Mouse (Mus musculus): ENCODE measurements around the gene Gltp. TPM values are rescaled to one million over a fixed set of nuclear protein-coding genes. Genes with fewer than 3 reads are reported as not detected.

Gltp gene
- 111 and 115 TPM in 2 replicates for polyA plus RNA-seq (2015; fragmentation: Nextera tagmentation; extraction: Ambion mirVana)

GRCm38 (mm10) chr5:114690633-114691567, at the start of gene Gltp:
Gene Gltp (minus strand): TSS chr5:114690984.
- Histone ChIP-seq H3K9ac (ENCODE audit: low read depth, low read length) (peak within 1 kb of the TSS; percentile 70), H3K4me3 (ENCODE audit: low read depth, low read length) (peak within 1 kb of the TSS; percentile 66), H3K27ac (ENCODE audit: low read depth, low read length) (peak within 1 kb of the TSS; percentile 63), H3K36me3 (ENCODE audit: control insufficient read depth, insufficient read depth) (no peaks in the 10 kb centered on the region), H3K4me2 (replicated peaks; ENCODE audit: low read depth) (peak within 1 kb of the TSS; percentile 89), H3K9me3 (ENCODE audit: control insufficient read depth) (no peaks in the 10 kb centered on the region), H3K27me3 (replicated peaks; ENCODE audit: control insufficient read depth, insufficient read depth, low read length) (no peaks in the 10 kb centered on the region), H3K4me1 (replicated peaks; ENCODE audit: control insufficient read depth, insufficient read depth, low read length) (no peaks in the 10 kb centered on the region; the same call in 1 of the 2 replicates)
- WGBS: 5% methylated on average over 61 of the region's 75 CpGs
- peak; percentile 91 for ATAC-seq
- peak; percentile 64 for TF ChIP-seq CTCF (IDR thresholded peaks at IDR 0.05; ENCODE audit: low read depth)

GRCm38 (mm10) chr5:114738707-114739241, 48.0 kb upstream of the Gltp start:
- Histone ChIP-seq H3K4me1 (replicated peaks; ENCODE audit: control insufficient read depth, insufficient read depth, low read length) (no peaks in the 10 kb centered on the region), H3K9me3 (ENCODE audit: control insufficient read depth) (no peaks in the 10 kb centered on the region), H3K4me2 (replicated peaks; ENCODE audit: low read depth) (no peak overlapping the region), H3K27me3 (replicated peaks; ENCODE audit: control insufficient read depth, insufficient read depth, low read length) (no peaks in the 10 kb centered on the region), H3K27ac (ENCODE audit: low read depth, low read length) (no peak overlapping the region), H3K9ac (ENCODE audit: low read depth, low read length) (no peak overlapping the region), H3K4me3 (ENCODE audit: low read depth, low read length) (no peak overlapping the region), H3K36me3 (ENCODE audit: control insufficient read depth, insufficient read depth) (peaks cover 85% of the 10 kb centered on the region)
- ATAC-seq: no peak
- no peak for TF ChIP-seq CTCF (IDR thresholded peaks at IDR 0.05; ENCODE audit: low read depth)
- WGBS: 82% methylated on average over 12 of the region's 12 CpGs

GRCm38 (mm10) chr5:114737090-114737887, 46.5 kb upstream of the Gltp start:
- no peak overlapping the region for H3K9ac ChIP-seq (ENCODE audit: low read depth, low read length)
- no peaks in the 10 kb centered on the region for H3K4me1 ChIP-seq (replicated peaks; ENCODE audit: control insufficient read depth, insufficient read depth, low read length)
- no peaks in the 10 kb centered on the region for H3K27me3 ChIP-seq (replicated peaks; ENCODE audit: control insufficient read depth, insufficient read depth, low read length)
- H3K27ac ChIP-seq (ENCODE audit: low read depth, low read length): no peak overlapping the region
- H3K36me3 ChIP-seq (ENCODE audit: control insufficient read depth, insufficient read depth): peaks cover 85% of the 10 kb centered on the region
- no peak for TF ChIP-seq CTCF (IDR thresholded peaks at IDR 0.05; ENCODE audit: low read depth)
- no peak overlapping the region for H3K4me3 ChIP-seq (ENCODE audit: low read depth, low read length)
- H3K4me2 ChIP-seq (replicated peaks; ENCODE audit: low read depth): no peak overlapping the region
- WGBS: 88% methylated on average over 21 of the region's 21 CpGs
- ATAC-seq: no peak
- no peaks in the 10 kb centered on the region for H3K9me3 ChIP-seq (ENCODE audit: control insufficient read depth)

DNA sequence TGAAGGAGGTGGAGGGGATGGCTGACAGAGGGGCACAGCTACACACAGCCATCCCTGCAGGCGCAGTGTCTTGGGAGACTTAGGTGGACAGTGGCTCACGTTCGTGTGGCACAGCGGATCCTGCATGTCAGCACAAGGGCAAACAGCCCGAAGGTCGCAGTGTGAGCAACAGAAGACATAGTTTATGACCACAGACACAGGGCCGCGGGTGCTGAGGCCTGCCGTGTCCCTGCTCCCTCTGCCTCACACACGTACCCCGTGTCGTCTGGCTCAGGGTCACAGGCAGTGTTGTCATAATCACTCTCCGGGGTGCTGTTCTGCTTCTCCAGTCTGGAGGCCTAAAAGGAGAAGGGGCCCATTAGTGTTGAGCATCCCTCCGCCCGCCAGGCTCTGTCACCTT, 42.8 kb upstream of the Gltp start:
- Histone ChIP-seq H3K4me3 (ENCODE audit: low read depth, low read length) (no peak overlapping the region), H3K9ac (ENCODE audit: low read depth, low read length) (no peak overlapping the region), H3K36me3 (ENCODE audit: control insufficient read depth, insufficient read depth) (peaks cover 94% of the 10 kb centered on the region), H3K4me2 (replicated peaks; ENCODE audit: low read depth) (no peak overlapping the region), H3K27me3 (replicated peaks; ENCODE audit: control insufficient read depth, insufficient read depth, low read length) (no peaks in the 10 kb centered on the region), H3K27ac (ENCODE audit: low read depth, low read length) (no peak overlapping the region), H3K9me3 (ENCODE audit: control insufficient read depth) (no peaks in the 10 kb centered on the region), H3K4me1 (replicated peaks; ENCODE audit: control insufficient read depth, insufficient read depth, low read length) (no peaks in the 10 kb centered on the region)
- no peak for TF ChIP-seq CTCF (IDR thresholded peaks at IDR 0.05; ENCODE audit: low read depth)
- no peak for ATAC-seq
- WGBS: 91% methylated on average over 15 of the region's 15 CpGs

DNA sequence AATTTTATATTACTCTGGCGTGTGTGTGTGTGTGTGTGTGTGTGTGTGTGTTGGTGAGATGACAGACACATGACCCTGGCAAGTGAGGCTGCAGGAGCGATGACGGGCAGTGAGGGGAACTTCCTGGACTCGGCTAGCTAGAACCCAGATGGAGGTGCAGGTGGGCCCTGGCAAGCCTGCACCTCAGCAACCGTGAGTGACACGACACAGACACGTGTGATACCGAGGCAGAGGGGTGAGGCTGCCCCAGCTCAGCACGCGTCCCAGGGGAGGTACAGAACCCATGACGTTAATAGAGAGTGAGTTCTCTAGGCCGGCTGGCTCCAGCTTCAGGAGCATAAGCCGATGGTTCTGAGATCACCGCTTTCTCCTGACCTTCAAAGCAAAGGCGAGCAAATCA, 41.2 kb upstream of the Gltp start:
- H3K4me2 ChIP-seq (replicated peaks; ENCODE audit: low read depth): no peak overlapping the region
- no peaks in the 10 kb centered on the region for H3K4me1 ChIP-seq (replicated peaks; ENCODE audit: control insufficient read depth, insufficient read depth, low read length)
- no peak overlapping the region for H3K4me3 ChIP-seq (ENCODE audit: low read depth, low read length)
- WGBS: 92% methylated on average over 15 of the region's 15 CpGs
- no peak overlapping the region for H3K9ac ChIP-seq (ENCODE audit: low read depth, low read length)
- no peak for ATAC-seq
- TF ChIP-seq CTCF (IDR thresholded peaks at IDR 0.05; ENCODE audit: low read depth): no peak
- no peak overlapping the region for H3K27ac ChIP-seq (ENCODE audit: low read depth, low read length)
- no peaks in the 10 kb centered on the region for H3K9me3 ChIP-seq (ENCODE audit: control insufficient read depth)
- peaks cover 92% of the 10 kb centered on the region for H3K36me3 ChIP-seq (ENCODE audit: control insufficient read depth, insufficient read depth)
- H3K27me3 ChIP-seq (replicated peaks; ENCODE audit: control insufficient read depth, insufficient read depth, low read length): no peaks in the 10 kb centered on the region

DNA sequence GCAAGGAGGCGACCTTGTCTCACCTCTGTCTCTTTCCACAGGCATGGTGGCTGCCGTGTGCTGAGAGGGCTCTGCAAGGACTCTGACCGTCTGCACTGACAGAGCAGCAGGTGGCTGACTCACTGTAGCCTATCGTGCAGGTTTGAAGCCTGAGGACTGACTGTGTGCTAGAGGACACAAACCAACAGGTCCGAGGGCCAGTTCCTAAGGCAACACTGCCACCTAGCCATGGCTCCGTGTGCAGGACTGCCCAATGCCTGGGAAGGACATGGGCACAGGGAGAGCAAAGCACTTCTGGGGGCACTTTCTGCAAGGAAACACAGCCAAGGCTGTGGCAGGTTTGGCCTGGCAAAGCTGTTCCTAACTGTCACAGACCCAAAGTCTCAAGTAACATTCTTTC, 40.7 kb upstream of the Gltp start:
- ATAC-seq: no peak
- H3K27me3 ChIP-seq (replicated peaks; ENCODE audit: control insufficient read depth, insufficient read depth, low read length): no peaks in the 10 kb centered on the region
- H3K27ac ChIP-seq (ENCODE audit: low read depth, low read length): no peak overlapping the region
- no peak overlapping the region for H3K9ac ChIP-seq (ENCODE audit: low read depth, low read length)
- H3K4me3 ChIP-seq (ENCODE audit: low read depth, low read length): no peak overlapping the region
- H3K9me3 ChIP-seq (ENCODE audit: control insufficient read depth): no peaks in the 10 kb centered on the region
- WGBS: 73% methylated on average over 6 of the region's 6 CpGs
- TF ChIP-seq CTCF (IDR thresholded peaks at IDR 0.05; ENCODE audit: low read depth): peak; percentile 49
- no peaks in the 10 kb centered on the region for H3K4me1 ChIP-seq (replicated peaks; ENCODE audit: control insufficient read depth, insufficient read depth, low read length)
- peaks cover 88% of the 10 kb centered on the region for H3K36me3 ChIP-seq (ENCODE audit: control insufficient read depth, insufficient read depth)
- no peak overlapping the region for H3K4me2 ChIP-seq (replicated peaks; ENCODE audit: low read depth)
